Mouse (Mus musculus): ENCODE results near the gene 1110008P14Rik. TPM values are rescaled to one million over a fixed set of nuclear protein-coding genes. Genes with fewer than 3 reads are reported as not detected.

1110008P14Rik gene
- polyA plus RNA-seq, 1 experiment from 2014 or later, result 89.4 TPM

DNA sequence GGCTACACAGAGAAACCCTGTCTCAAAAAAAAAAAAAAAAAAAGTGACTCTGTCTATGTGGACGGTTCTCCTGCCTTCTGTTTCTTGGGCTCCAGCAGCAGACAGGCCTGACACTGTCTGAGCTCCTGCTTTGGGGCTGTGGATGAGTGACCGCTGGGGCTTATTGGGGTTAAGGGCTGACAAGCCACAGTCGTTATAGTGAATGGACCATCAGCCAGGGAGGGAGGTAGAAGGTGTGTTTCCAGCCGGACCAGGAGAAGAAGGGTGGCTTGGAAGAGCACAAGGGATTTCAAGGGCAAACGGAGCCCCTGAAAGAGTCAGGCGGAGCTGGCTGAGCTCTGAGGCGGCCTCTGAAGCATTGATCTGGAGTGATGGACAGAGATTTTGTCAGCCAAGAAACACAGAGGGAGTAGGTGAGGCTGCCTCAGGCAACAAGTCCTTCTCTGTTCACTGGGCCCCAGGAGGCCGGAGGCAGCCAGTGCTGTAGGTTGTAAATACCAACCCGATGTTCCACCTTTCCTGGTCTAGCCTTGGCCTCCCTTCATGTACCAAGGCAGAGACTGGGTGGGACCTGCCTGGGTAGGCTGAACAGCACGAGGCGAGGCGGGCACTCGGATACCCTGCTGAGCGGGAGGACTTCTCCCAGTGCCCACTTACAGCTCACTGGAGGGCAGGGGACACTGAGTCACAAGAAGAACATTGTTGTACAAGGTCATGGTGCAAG lies 37.0 kb downstream of the 1110008P14Rik start:
- ChIA-PET CTCF (no interaction called here), POLR2A (no interaction called here)
- TF ChIP-seq CTCF (IDR thresholded peaks at IDR 0.05), result no peak
- H3K27me3 ChIP-seq, result no peaks in the 10 kb centered on the region
- in situ Hi-C loops (cut with MboI; ENCODE audit: low pct_unique_long_range_greater_than_20kb), result no loop called here
- no peak for ATAC-seq
- no peak for DNase-seq (ENCODE audit: low read depth, low spot score)

GRCm38 (mm10) chr2:32344056-32344455 lies 37.7 kb downstream of the 1110008P14Rik start:
- no peak for DNase-seq (ENCODE audit: low read depth, low spot score)
- TF ChIP-seq CTCF (IDR thresholded peaks at IDR 0.05), result no peak
- ChIA-PET POLR2A (no interaction called here), CTCF (no interaction called here)
- no peak for ATAC-seq
- in situ Hi-C loops (cut with MboI; ENCODE audit: low pct_unique_long_range_greater_than_20kb), result no loop called here
- no peaks in the 10 kb centered on the region for H3K27me3 ChIP-seq

DNA sequence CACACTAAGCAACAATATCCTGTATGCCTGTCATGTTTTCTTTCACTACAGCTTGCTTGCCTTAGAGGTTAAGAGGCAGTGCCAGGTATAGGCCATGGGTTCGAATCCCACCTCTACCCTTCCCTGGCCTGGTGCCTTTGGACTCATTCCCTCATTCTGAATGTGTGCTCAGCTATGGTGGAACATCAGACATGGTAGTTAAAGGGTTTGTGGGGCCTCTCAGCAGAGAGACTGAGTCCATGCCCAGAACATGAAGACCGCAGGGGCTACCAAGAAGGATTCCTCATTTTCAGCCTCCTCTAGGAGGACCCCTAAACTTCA lies 38.4 kb downstream of the 1110008P14Rik start:
- ChIA-PET CTCF (no interaction called here), POLR2A (no interaction called here)
- H3K27me3 ChIP-seq, result no peaks in the 10 kb centered on the region
- TF ChIP-seq CTCF (IDR thresholded peaks at IDR 0.05), result no peak
- DNase-seq (ENCODE audit: low read depth, low spot score) (no peak), ATAC-seq (no peak)
- in situ Hi-C loops (cut with MboI; ENCODE audit: low pct_unique_long_range_greater_than_20kb), result no loop called here

DNA sequence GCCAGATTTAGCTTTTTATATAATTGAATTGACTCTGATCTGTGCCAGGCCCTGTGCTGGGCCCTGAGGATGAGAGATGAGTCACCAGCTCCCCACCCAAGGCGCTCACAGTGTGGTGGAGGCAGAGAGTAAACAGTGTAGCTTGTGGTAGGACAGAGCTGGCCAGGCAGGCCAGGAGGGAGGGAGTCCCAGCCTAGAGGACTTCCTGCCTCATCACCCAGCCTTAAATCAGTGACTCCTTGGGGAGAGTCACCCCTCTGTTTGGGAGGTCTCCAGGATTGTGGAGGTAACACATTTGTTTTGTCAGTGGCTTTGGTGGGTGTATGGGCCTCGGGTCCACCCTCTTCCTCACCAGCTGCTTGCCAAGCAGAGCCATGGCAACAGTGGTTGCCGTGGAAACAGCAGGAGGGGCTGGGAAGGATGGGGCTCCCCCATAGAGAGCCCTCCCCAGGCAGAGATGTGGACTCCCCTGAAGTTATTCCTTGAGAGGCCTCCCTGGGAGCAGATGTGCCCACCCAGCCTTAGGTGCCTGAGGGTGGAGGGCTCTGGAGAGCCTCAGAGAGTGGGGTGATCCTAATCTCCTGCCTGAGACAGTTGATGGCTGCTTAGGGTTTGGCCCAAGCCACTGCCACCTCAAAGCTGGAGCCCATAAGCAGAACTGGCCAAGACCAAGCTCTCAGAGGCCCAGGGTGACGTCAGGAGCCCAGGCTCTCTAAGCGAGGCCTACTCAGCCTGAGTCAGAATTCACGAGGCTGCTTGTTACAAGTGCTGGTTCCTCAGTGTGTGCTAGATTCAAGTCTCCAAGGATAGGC lies 39.0 kb downstream of the 1110008P14Rik start:
- DNase-seq (ENCODE audit: low read depth, low spot score) (no peak), ATAC-seq (peak; percentile 72)
- no peak for TF ChIP-seq CTCF (IDR thresholded peaks at IDR 0.05)
- POLR2A ChIA-PET, result no interaction called here
- CTCF ChIA-PET, result no interaction called here
- in situ Hi-C loops (cut with MboI; ENCODE audit: low pct_unique_long_range_greater_than_20kb), result no loop called here
- H3K27me3 ChIP-seq, result no peaks in the 10 kb centered on the region

GRCm38 (mm10) chr2:32342039-32342438 lies 39.7 kb downstream of the 1110008P14Rik start:
- CTCF ChIA-PET, result interaction anchor here (1.1 kb wide), 1 partner anchor 18 kb away, joined by 3 read pairs; no protein-coding TSS in a partner anchor
- no peak for TF ChIP-seq CTCF (IDR thresholded peaks at IDR 0.05)
- POLR2A ChIA-PET, result no interaction called here
- H3K27me3 ChIP-seq, result no peaks in the 10 kb centered on the region
- DNase-seq (ENCODE audit: low read depth, low spot score) (no peak), ATAC-seq (no peak)
- in situ Hi-C loops (cut with MboI; ENCODE audit: low pct_unique_long_range_greater_than_20kb), result no loop called here

DNA sequence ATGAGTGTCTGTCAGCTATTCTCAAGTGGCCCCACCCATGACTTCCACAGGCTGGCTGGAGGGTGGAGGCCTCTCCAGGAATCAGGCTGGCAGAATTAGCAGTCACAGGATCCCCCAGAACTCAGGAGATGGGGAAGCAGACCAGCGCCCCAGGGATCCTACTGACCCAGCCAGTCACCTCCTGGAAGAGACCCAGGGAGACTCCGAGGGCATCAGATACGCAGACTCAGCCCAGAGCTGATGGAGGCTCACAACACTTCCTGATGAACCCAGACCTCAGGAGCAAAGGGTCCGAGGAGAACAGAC lies 40.2 kb downstream of the 1110008P14Rik start:
- in situ Hi-C loops (cut with MboI; ENCODE audit: low pct_unique_long_range_greater_than_20kb), result no loop called here

GRCm38 (mm10) chr2:32340836-32341633 lies 40.7 kb downstream of the 1110008P14Rik start:
- ATAC-seq (no peak), DNase-seq (ENCODE audit: low read depth, low spot score) (no peak)
- in situ Hi-C loops (cut with MboI; ENCODE audit: low pct_unique_long_range_greater_than_20kb), result no loop called here
- H3K27me3 ChIP-seq, result no peaks in the 10 kb centered on the region
- no peak for TF ChIP-seq CTCF (IDR thresholded peaks at IDR 0.05)
- ChIA-PET CTCF (interaction anchor here (1.1 kb wide), 1 partner anchor 19 kb away, joined by 3 read pairs; no protein-coding TSS in a partner anchor), POLR2A (no interaction called here)

More for the DNA sequence above, 40.2 kb downstream of the 1110008P14Rik start:
- CTCF ChIA-PET, result interaction anchor here (1.1 kb wide), 1 partner anchor 19 kb away, joined by 3 read pairs; no protein-coding TSS in a partner anchor
- no peaks in the 10 kb centered on the region for H3K27me3 ChIP-seq
- DNase-seq (ENCODE audit: low read depth, low spot score), result no peak
- no peak for TF ChIP-seq CTCF (IDR thresholded peaks at IDR 0.05)
- POLR2A ChIA-PET, result no interaction called here
- ATAC-seq, result no peak

- CTCF ChIA-PET, result no interaction called here
- no peak for TF ChIP-seq CTCF (IDR thresholded peaks at IDR 0.05)
- in situ Hi-C loops (cut with MboI; ENCODE audit: low pct_unique_long_range_greater_than_20kb), result no loop called here
- POLR2A ChIA-PET, result no interaction called here
- DNase-seq (ENCODE audit: low read depth, low spot score) (no peak), ATAC-seq (no peak)
- no peaks in the 10 kb centered on the region for H3K27me3 ChIP-seq
These were observed 41.7 kb downstream of the 1110008P14Rik start for GRCm38 (mm10) chr2:32339912-32340642.

DNA sequence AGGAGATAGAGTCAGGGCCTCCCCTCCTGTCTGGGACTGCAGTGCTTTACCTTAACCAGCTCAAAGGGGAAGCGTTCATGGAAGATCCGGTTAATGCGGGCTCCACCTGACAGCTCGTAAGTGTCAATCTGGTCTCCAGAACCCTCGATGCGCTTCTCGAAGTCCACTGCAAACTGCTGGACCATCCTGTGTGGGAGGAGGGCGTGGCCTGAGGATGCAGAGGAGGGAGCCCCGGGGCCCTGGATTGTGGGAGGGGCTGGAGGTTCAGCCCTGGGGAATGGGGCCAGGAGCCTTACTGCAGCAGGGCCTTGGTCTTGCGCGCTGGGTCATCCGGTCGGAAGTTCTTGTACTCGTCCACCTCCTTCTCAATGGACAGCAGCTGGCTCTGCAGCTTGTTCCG lies 45.9 kb downstream of the 1110008P14Rik start:
- H3K27me3 ChIP-seq, result no peaks in the 10 kb centered on the region
- CTCF ChIA-PET, result interaction anchor here (1.2 to 1.5 kb wide), 3 partner anchors 15 to 28 kb away, joined by 3 to 4 read pairs (median 3); no protein-coding TSS in a partner anchor
- ATAC-seq (no peak), DNase-seq (ENCODE audit: low read depth, low spot score) (no peak)
- in situ Hi-C loops (cut with MboI; ENCODE audit: low pct_unique_long_range_greater_than_20kb), result no loop called here
- POLR2A ChIA-PET, result no interaction called here
- no peak for TF ChIP-seq CTCF (IDR thresholded peaks at IDR 0.05)

- ChIA-PET POLR2A (no interaction called here), CTCF (no interaction called here)
- H3K27me3 ChIP-seq, result no peaks in the 10 kb centered on the region
- DNase-seq (ENCODE audit: low read depth, low spot score), result no peak
- TF ChIP-seq CTCF (IDR thresholded peaks at IDR 0.05), result no peak
- in situ Hi-C loops (cut with MboI; ENCODE audit: low pct_unique_long_range_greater_than_20kb), result no loop called here
- ATAC-seq, result no peak
These were observed 49.6 kb downstream of the 1110008P14Rik start for GRCm38 (mm10) chr2:32332159-32332558.
